9 mouse cellular contexts compared by ENCODE assay signal in genomic region chr5:125389131-125389578, GRCm38 (mm10). TPM values are rescaled to one million over a fixed set of nuclear protein-coding genes. Genes with fewer than 3 reads are reported as not detected.
DNase-seq lines count a peak whose midpoint lies in the region; ATAC-seq and TF ChIP-seq lines count a peak whose summit lies in the region.
"Had no signal": no experiment of that assay in that cellular context is flagged by ENCODE, and none has a peak within 500 bp of the region (broad histone marks: within the 10 kb centered on the region; RNA-seq: fewer than 3 reads in every experiment).

Gene Gm10382 (plus strand): TSS chr5:125389322.

- no peak for DNase-seq in ES-E14 (ENCODE audit: low read depth, low spot score)
- DNase-seq in cerebellum, adult 11 months: peak; percentile 78
- peak; percentile 88 to 89 for DNase-seq in heart, postnatal 36 days
- DNase-seq in layer of hippocampus, adult 2 months (ENCODE audit: low spot score in 2 of 2): peak; percentile 69 to 80
- DNase-seq in ovary, adult 18-20 months (ENCODE audit: low spot score): peak; percentile 66
- peak; percentile 86 for DNase-seq in thymus, postnatal 0 days (ENCODE audit: low spot score)

- in situ Hi-C loops in ES-E14 (cut with MboI; ENCODE audit: low sequenced_read_pairs in 2 of 2, unreplicated experiment in 2 of 2): no loop called here

- TF ChIP-seq CTCF in layer of hippocampus, adult 2 months (conservative IDR thresholded peaks at IDR 0.05): no peak

- H3K4me2 ChIP-seq in forebrain, embryonic 15.5 days (replicated peaks): peak within 1 kb of the TSS; percentile 68
- H3K4me2 ChIP-seq in lung, embryonic 15.5 days: peak within 1 kb of the TSS; percentile 79

- ATAC-seq in forebrain, embryonic 15.5 days (replicated peaks): peak; percentile 28
- peak; percentile 27 for ATAC-seq in lung, embryonic 15.5 days (ENCODE audit: borderline replicate concordance, extremely low read depth, low FRiP score, low TSS enrichment)

- peak within 1 kb of the TSS; percentile 85 to 92 for H3K4me3 ChIP-seq in ES-E14 (ENCODE audit: insufficient read depth in 1 of 2, low read depth in 1 of 2, low read length in 2 of 2, poor library complexity in 1 of 2, severe bottlenecking in 1 of 2)
- H3K4me3 ChIP-seq in forebrain, embryonic 15.5 days: peak within 1 kb of the TSS; percentile 100
- H3K4me3 ChIP-seq in layer of hippocampus, adult 2 months: peak within 1 kb of the TSS; percentile 100
- peak within 1 kb of the TSS; percentile 70 for H3K4me3 ChIP-seq in lung, embryonic 15.5 days

- H3K9ac ChIP-seq in ES-E14 (ENCODE audit: insufficient read depth, low read depth, low read length, poor library complexity, severe bottlenecking): peak within 1 kb of the TSS; percentile 95
- peak within 1 kb of the TSS; percentile 100 for H3K9ac ChIP-seq in forebrain, embryonic 15.5 days (replicated peaks)
- H3K9ac ChIP-seq in lung, embryonic 15.5 days: peak within 1 kb of the TSS; percentile 91

- peaks cover 23% of the 10 kb centered on the region for H3K36me3 ChIP-seq in ES-E14 (ENCODE audit: control insufficient read depth, insufficient read depth, low read length, poor library complexity, severe bottlenecking)
- peaks cover 18% of the 10 kb centered on the region for H3K36me3 ChIP-seq in forebrain, embryonic 15.5 days
- peaks cover 19% of the 10 kb centered on the region for H3K36me3 ChIP-seq in lung, embryonic 15.5 days

- peak within 1 kb of the TSS; percentile 98 for H3K27ac ChIP-seq in ES-E14 (ENCODE audit: insufficient read depth, low read depth, low read length, poor library complexity, severe bottlenecking)
- peak within 1 kb of the TSS; percentile 98 for H3K27ac ChIP-seq in forebrain, embryonic 15.5 days (replicated peaks)
- H3K27ac ChIP-seq in layer of hippocampus, adult 2 months: peak within 1 kb of the TSS; percentile 100
- peak within 1 kb of the TSS; percentile 96 for H3K27ac ChIP-seq in lung, embryonic 15.5 days

- peaks cover 0 to 2% of the 10 kb centered on the region in 2 experiments; a peak in 2 of 4 replicates for H3K4me1 ChIP-seq in ES-E14 (ENCODE audit: control insufficient read depth in 2 of 2, insufficient read depth in 2 of 2, low read length in 2 of 2, poor library complexity in 1 of 2)
- peaks cover 62% of the 10 kb centered on the region for H3K4me1 ChIP-seq in forebrain, embryonic 15.5 days
- peaks cover 53% of the 10 kb centered on the region for H3K4me1 ChIP-seq in lung, embryonic 15.5 days

- under 1% methylated on average over 41 of the region's 41 CpGs for WGBS in forebrain, embryonic 15.5 days
- under 1% methylated on average over 41 of the region's 41 CpGs for WGBS in lung, embryonic 15.5 days

- no peaks in the 10 kb centered on the region for H3K27me3 ChIP-seq in forebrain, embryonic 15.5 days
- H3K27me3 ChIP-seq in lung, embryonic 15.5 days: no peaks in the 10 kb centered on the region

- intact Hi-C loops in heart, postnatal 36 days (cut with DNase I): loop anchor here (2.0 kb wide), 1 partner anchor 16 kb away; no protein-coding TSS in a partner anchor

- H3K9me3 ChIP-seq in ES-E14 (ENCODE audit: control insufficient read depth, insufficient read depth, low read depth, low read length): no peaks in the 10 kb centered on the region
- no peaks in the 10 kb centered on the region for H3K9me3 ChIP-seq in forebrain, embryonic 15.5 days
- H3K9me3 ChIP-seq in lung, embryonic 15.5 days: no peaks in the 10 kb centered on the region

TF ChIP-seq in ES-E14, 5 proteins besides CTCF, POLR2A, EP300 and RAD21:
- no peak for TF ChIP-seq HCFC1 (IDR thresholded peaks at IDR 0.05; ENCODE audit: borderline replicate concordance, insufficient read depth, low read length)
- no peak for TF ChIP-seq ZNF384 (IDR thresholded peaks at IDR 0.05; ENCODE audit: low read depth, low read length)
- TF ChIP-seq ZC3H11A (IDR thresholded peaks at IDR 0.05; ENCODE audit: borderline replicate concordance, low read depth, low read length): no peak
- TF ChIP-seq MAFK (IDR thresholded peaks at IDR 0.05; ENCODE audit: insufficient read depth, low read depth, low read length): no peak
- TF ChIP-seq CHD2 (IDR thresholded peaks at IDR 0.05; ENCODE audit: low read depth, low read length): no peak

RNA-seq across cellular contexts. Expression of gene Gm10382, which starts in this region (rescaled TPM):
- total RNA-seq in ES-E14 (2012; rRNA removed): 0.98 and 1.6 TPM in 2 replicates
- 0.55 TPM in 2 replicates for polyA plus RNA-seq in forebrain, embryonic 15.5 days (2015; fragmentation: Nextera tagmentation; extraction: Ambion mirVana)
- total RNA-seq in heart, postnatal 36 days (2021): not detected
- not detected for total RNA-seq in layer of hippocampus, adult 2 months (2021)
- polyA plus RNA-seq in lung, embryonic 15.5 days (2015; fragmentation: Nextera tagmentation; extraction: Ambion mirVana): 0.56 and 0.73 TPM in 2 replicates
- polyA plus RNA-seq in thymus, postnatal 0 days (2015; fragmentation: Nextera tagmentation; extraction: Ambion mirVana): 0.44 and 0.74 TPM in 2 replicates
- polyA plus RNA-seq: large intestine, adult 2 months had no signal

Comparison
In these comparisons a context has a peak if more than half of its experiments do, and no peak if none do; other contexts are left out.
1. Peak in ATAC-seq, H3K4me3 ChIP-seq, H3K27ac ChIP-seq, H3K9ac ChIP-seq and H3K4me2 ChIP-seq in forebrain, embryonic 15.5 days; RNA of the gene not detected or under 1 TPM.
2. Peak in DNase-seq in heart, postnatal 36 days; RNA of the gene not detected or under 1 TPM.
3. Peak in DNase-seq, H3K4me3 ChIP-seq and H3K27ac ChIP-seq in layer of hippocampus, adult 2 months; RNA of the gene not detected or under 1 TPM.
4. Peak in ATAC-seq, H3K4me3 ChIP-seq, H3K27ac ChIP-seq, H3K9ac ChIP-seq and H3K4me2 ChIP-seq in lung, embryonic 15.5 days; RNA of the gene not detected or under 1 TPM.
5. Peak in DNase-seq in thymus, postnatal 0 days; RNA of the gene not detected or under 1 TPM.